Comparison of ENCODE assay signal across 25 mouse cellular contexts in genomic region chr9:111207683-111208082, GRCm38 (mm10).
DNase-seq lines count a peak whose midpoint lies in the region; ATAC-seq and TF ChIP-seq lines count a peak whose summit lies in the region.
"Had no signal": no experiment of that assay in that cellular context is flagged by ENCODE, and none has a peak within 500 bp of the region (broad histone marks: within the 10 kb centered on the region; RNA-seq: fewer than 3 reads in every experiment).

No protein-coding gene starts in this region.

- H3K36me3 ChIP-seq in heart, embryonic 11.5 days (ENCODE audit: control insufficient read depth, insufficient read depth, low read length) = no peaks in the 10 kb centered on the region
- H3K36me3 ChIP-seq in heart, embryonic 14.5 days (ENCODE audit: control insufficient read depth, insufficient read depth, low read length) = peaks cover 54% of the 10 kb centered on the region
- H3K36me3 ChIP-seq in heart, postnatal 0 days (replicated peaks; ENCODE audit: control insufficient read depth, insufficient read depth, low read length) = peaks cover 19% of the 10 kb centered on the region
- H3K36me3 ChIP-seq in heart, adult 2 months (ENCODE audit: control insufficient read depth, insufficient read depth, low read length) = peaks cover 10% of the 10 kb centered on the region

- no peaks in the 10 kb centered on the region for H3K9me3 ChIP-seq in heart, embryonic 11.5 days (replicated peaks; ENCODE audit: control insufficient read depth, low read length)
- H3K9me3 ChIP-seq in heart, embryonic 14.5 days (ENCODE audit: control insufficient read depth, low read length) = no peaks in the 10 kb centered on the region
- no peaks in the 10 kb centered on the region for H3K9me3 ChIP-seq in heart, postnatal 0 days (replicated peaks; ENCODE audit: control insufficient read depth, low read length)
- H3K9me3 ChIP-seq: embryonic facial prominence, embryonic 12.5 days; embryonic facial prominence, embryonic 15.5 days; hindbrain, embryonic 12.5 days; hindbrain, embryonic 15.5 days had no signal

- intact Hi-C loops in heart, postnatal 25 days (cut with DNase I) = no loop called here
- intact Hi-C loops in heart, adult 2 months (cut with DNase I) = loop anchor here (5.0 kb wide), 2 partner anchors 85 to 115 kb away; no protein-coding TSS in a partner anchor

- H3K4me2 ChIP-seq in heart, embryonic 11.5 days = no peak overlapping the region
- 0 out of 2 replicates have a peak overlapping the region, but pooled peaks have one; percentile 1 for H3K4me2 ChIP-seq in heart, embryonic 14.5 days (ENCODE audit: low read length)
- H3K4me2 ChIP-seq in heart, postnatal 0 days (ENCODE audit: low read depth, low read length) = no peak overlapping the region
- H3K4me2 ChIP-seq: embryonic facial prominence, embryonic 12.5 days; embryonic facial prominence, embryonic 15.5 days; hindbrain, embryonic 12.5 days; hindbrain, embryonic 15.5 days had no signal

- no peak for ATAC-seq in heart, embryonic 11.5 days (replicated peaks; ENCODE audit: insufficient number of reproducible peaks, low FRiP score, low TSS enrichment)
- peak; percentile 71; the same call in 1 of the 2 replicates for ATAC-seq in heart, embryonic 14.5 days (ENCODE audit: insufficient number of reproducible peaks, insufficient read depth, low FRiP score, low read depth)
- ATAC-seq in heart, postnatal 0 days (ENCODE audit: insufficient read depth, low read depth) = peak; percentile 73
- ATAC-seq: activated CD4-positive, CD25-positive, alpha-beta regulatory T cell, adult 4 months; forebrain, embryonic 14.5 days; forebrain, postnatal 0 days; intestine, postnatal 0 days had no signal

- H3K9ac ChIP-seq in heart, embryonic 11.5 days (ENCODE audit: low read depth, low read length) = no peak overlapping the region
- H3K9ac ChIP-seq in heart, embryonic 14.5 days (ENCODE audit: low read length) = peak overlapping the region; percentile 27; the same call in 1 of the 2 replicates
- H3K9ac ChIP-seq in heart, postnatal 0 days (replicated peaks; ENCODE audit: low read depth, low read length) = no peak overlapping the region
- H3K9ac ChIP-seq in heart, adult 2 months (ENCODE audit: low read depth, low read length) = no peak overlapping the region
- H3K9ac ChIP-seq: embryonic facial prominence, embryonic 12.5 days; embryonic facial prominence, embryonic 15.5 days; forebrain, postnatal 0 days; hindbrain, embryonic 12.5 days; hindbrain, embryonic 15.5 days had no signal

- no peaks in the 10 kb centered on the region for H3K79me2 ChIP-seq in heart, adult 2 months (replicated peaks; ENCODE audit: control insufficient read depth, insufficient read depth, low read length)

- no peaks in the 10 kb centered on the region for H3K27me3 ChIP-seq in heart, embryonic 11.5 days (ENCODE audit: control insufficient read depth, insufficient read depth, low read length)
- H3K27me3 ChIP-seq in heart, embryonic 14.5 days (ENCODE audit: control insufficient read depth, insufficient read depth, low read length) = no peaks in the 10 kb centered on the region
- H3K27me3 ChIP-seq in heart, postnatal 0 days (ENCODE audit: control insufficient read depth, insufficient read depth, low read length) = no peaks in the 10 kb centered on the region
- no peaks in the 10 kb centered on the region for H3K27me3 ChIP-seq in heart, adult 2 months (ENCODE audit: control insufficient read depth, insufficient read depth, low read length)
- H3K27me3 ChIP-seq: embryonic facial prominence, embryonic 12.5 days; embryonic facial prominence, embryonic 15.5 days; hindbrain, embryonic 12.5 days; hindbrain, embryonic 15.5 days had no signal

- H3K4me3 ChIP-seq in heart, embryonic 11.5 days (ENCODE audit: low read depth, low read length) = no peak overlapping the region
- H3K4me3 ChIP-seq in heart, embryonic 14.5 days (ENCODE audit: control insufficient read depth in 1 of 2, insufficient read depth in 1 of 2, low read depth in 1 of 2, low read length in 2 of 2) = no peak overlapping the region
- no peak overlapping the region for H3K4me3 ChIP-seq in heart, postnatal 0 days (ENCODE audit: low read depth, low read length)
- no peak overlapping the region for H3K4me3 ChIP-seq in heart, adult 2 months
- H3K4me3 ChIP-seq: embryonic facial prominence, embryonic 12.5 days; embryonic facial prominence, embryonic 15.5 days; gastrocnemius, adult 2 months; hindbrain, embryonic 12.5 days; hindbrain, embryonic 15.5 days had no signal

- TF ChIP-seq POLR2A in heart, adult 2 months (IDR thresholded peaks at IDR 0.05; ENCODE audit: insufficient read depth, low read depth, low read length) = no peak

- H3K4me1 ChIP-seq in heart, embryonic 11.5 days (ENCODE audit: control insufficient read depth, insufficient read depth, low read length) = peaks cover 19% of the 10 kb centered on the region
- peaks cover 8 to 23% of the 10 kb centered on the region in 2 experiments for H3K4me1 ChIP-seq in heart, embryonic 14.5 days (ENCODE audit: control insufficient read depth in 2 of 2, insufficient read depth in 2 of 2, low read length in 2 of 2)
- peaks cover 7% of the 10 kb centered on the region; the same call in 1 of the 2 replicates for H3K4me1 ChIP-seq in heart, postnatal 0 days (ENCODE audit: control insufficient read depth, insufficient read depth)
- H3K4me1 ChIP-seq in heart, adult 2 months (ENCODE audit: control insufficient read depth, insufficient read depth, low read length) = peaks cover 4% of the 10 kb centered on the region
- H3K4me1 ChIP-seq: hindbrain, embryonic 12.5 days; hindbrain, embryonic 15.5 days had no signal

- 24% methylated on average over 3 of the region's 3 CpGs for WGBS in heart, embryonic 11.5 days (ENCODE audit: insufficient replicate concordance)
- WGBS in heart, embryonic 14.5 days = 17% methylated on average over 3 of the region's 3 CpGs
- WGBS in heart, postnatal 0 days = 31% methylated on average over 3 of the region's 3 CpGs
- 41% methylated on average over 3 of the region's 3 CpGs for WGBS in heart, adult 2 months

- no peak for TF ChIP-seq EP300 in heart, postnatal 0 days (IDR thresholded peaks at IDR 0.05; ENCODE audit: low read depth)
- no peak for TF ChIP-seq EP300 in heart, adult 2 months (IDR thresholded peaks at IDR 0.05; ENCODE audit: insufficient read depth, low read depth, low read length)

- TF ChIP-seq CTCF in heart, postnatal 0 days (IDR thresholded peaks at IDR 0.05; ENCODE audit: low read depth) = no peak
- TF ChIP-seq CTCF in heart, adult 2 months (IDR thresholded peaks at IDR 0.05) = no peak

- DNase-seq in embryo, embryonic 10.5 days (ENCODE audit: low spot score) = peak; percentile 10
- DNase-seq in embryo, embryonic 9.5 days (ENCODE audit: extremely low spot score) = no peak
- DNase-seq in heart, postnatal 25 days (ENCODE audit: low spot score) = no peak
- DNase-seq in heart, adult 9 months (ENCODE audit: low spot score in 2 of 2) = no peak
- peak; percentile 60 for DNase-seq in heart, postnatal 0 days (ENCODE audit: low spot score)
- DNase-seq in heart, adult 2 months = no peak
- DNase-seq: adrenal gland, adult 8-10 months; adrenal gland, postnatal 25 days; cerebellum, adult 11-12 months; cerebellum, adult 8-10 months; cerebellum, postnatal 10 days; cerebellum, postnatal 36 days; forebrain, postnatal 0 days; gastrocnemius, adult 2 months; gastrocnemius, postnatal 14 days; kidney, adult 2 months had no signal

- peak overlapping the region; percentile 35; the same call in 1 of the 2 replicates for H3K27ac ChIP-seq in heart, embryonic 11.5 days (ENCODE audit: low read depth, low read length)
- H3K27ac ChIP-seq in heart, embryonic 14.5 days (replicated peaks in 1 of 2; ENCODE audit: control insufficient read depth in 1 of 2, insufficient read depth in 1 of 2, low read depth in 2 of 2, low read length in 2 of 2) = peak overlapping the region; percentile 71 to 87
- peak overlapping the region; percentile 85 for H3K27ac ChIP-seq in heart, postnatal 0 days (ENCODE audit: low read depth)
- H3K27ac ChIP-seq in heart, adult 2 months = no peak overlapping the region; the same call in 1 of the 2 replicates
- H3K27ac ChIP-seq: embryonic facial prominence, embryonic 12.5 days; embryonic facial prominence, embryonic 15.5 days; gastrocnemius, adult 2 months; hindbrain, embryonic 12.5 days; hindbrain, embryonic 15.5 days had no signal

Comparison
In these comparisons a context has a peak if more than half of its experiments do, and no peak if none do; other contexts are left out.
1. DNase-seq: peak in embryo, embryonic 10.5 days (single experiment) and heart, postnatal 0 days (single experiment); none in embryo, embryonic 9.5 days (single experiment), heart, postnatal 25 days (single experiment), heart, adult 9 months (0 of 2) and heart, adult 2 months (0 of 2).